Mouse (Mus musculus): Measurements from ENCODE around the gene Sik3.

The Sik3 gene

GRCm38 (mm10) chr9:46016417-46016816 is 3.8 kb downstream of the Sik3 start:
- no peak for DNase-seq (ENCODE audit: low spot score)

- no peak for DNase-seq (ENCODE audit: low spot score)
Observed at GRCm38 (mm10) chr9:46018316-46018715, 5.7 kb downstream of the Sik3 start.

GRCm38 (mm10) chr9:46019975-46020374 is 7.4 kb downstream of the Sik3 start:
- no peak for DNase-seq (ENCODE audit: low spot score)

GRCm38 (mm10) chr9:46023591-46023990 is 11.0 kb downstream of the Sik3 start:
- DNase-seq (ENCODE audit: low spot score) = no peak

- no peak for DNase-seq (ENCODE audit: low spot score)
Observed at GRCm38 (mm10) chr9:46026058-46026849, 13.6 kb downstream of the Sik3 start.

- no peak for DNase-seq (ENCODE audit: low spot score)
Observed at GRCm38 (mm10) chr9:46027994-46028393, 15.4 kb downstream of the Sik3 start.

GRCm38 (mm10) chr9:46029534-46029933 is 16.9 kb downstream of the Sik3 start:
- no peak for DNase-seq (ENCODE audit: low spot score)

GRCm38 (mm10) chr9:46030184-46030583 is 17.6 kb downstream of the Sik3 start:
- no peak for DNase-seq (ENCODE audit: low spot score)

- no peak for DNase-seq (ENCODE audit: low spot score)
Observed at GRCm38 (mm10) chr9:46030968-46031367, 18.3 kb downstream of the Sik3 start.

- DNase-seq (ENCODE audit: low spot score) = no peak
Observed at GRCm38 (mm10) chr9:46032190-46032589, 19.6 kb downstream of the Sik3 start.

GRCm38 (mm10) chr9:46033058-46033457 is 20.4 kb downstream of the Sik3 start:
- DNase-seq (ENCODE audit: low spot score) = no peak

- no peak for DNase-seq (ENCODE audit: low spot score)
Observed at GRCm38 (mm10) chr9:46033862-46034261, 21.2 kb downstream of the Sik3 start.

- DNase-seq (ENCODE audit: low spot score) = no peak
Observed at GRCm38 (mm10) chr9:46035290-46035871, 22.8 kb downstream of the Sik3 start.

GRCm38 (mm10) chr9:46036881-46037280 is 24.3 kb downstream of the Sik3 start:
- DNase-seq (ENCODE audit: low spot score) = no peak

- no peak for DNase-seq (ENCODE audit: low spot score)
Observed at GRCm38 (mm10) chr9:46038786-46039185, 26.2 kb downstream of the Sik3 start.

- DNase-seq (ENCODE audit: low spot score) = no peak
Observed at GRCm38 (mm10) chr9:46041186-46041585, 28.6 kb downstream of the Sik3 start.

- no peak for DNase-seq (ENCODE audit: low spot score)
Observed at GRCm38 (mm10) chr9:46042387-46042786, 29.8 kb downstream of the Sik3 start.

- DNase-seq (ENCODE audit: low spot score) = no peak
Observed at GRCm38 (mm10) chr9:46043626-46044025, 31.0 kb downstream of the Sik3 start.

- no peak for DNase-seq (ENCODE audit: low spot score)
Observed at GRCm38 (mm10) chr9:46046724-46047517, 34.3 kb downstream of the Sik3 start.

- DNase-seq (ENCODE audit: low spot score) = no peak
Observed at GRCm38 (mm10) chr9:46049525-46049924, 36.9 kb downstream of the Sik3 start.

- DNase-seq (ENCODE audit: low spot score) = no peak
Observed at GRCm38 (mm10) chr9:46050203-46050602, 37.6 kb downstream of the Sik3 start.

- peak; percentile 64 for DNase-seq (ENCODE audit: low spot score)
Observed at GRCm38 (mm10) chr9:46053014-46053666, 40.5 kb downstream of the Sik3 start.
